Mouse (Mus musculus): ENCODE data around the gene Hat1. TPM values are rescaled to one million over a fixed set of nuclear protein-coding genes. Genes with fewer than 3 reads are reported as not detected.

The Hat1 gene
- total and polyA plus RNA-seq, 2 experiments from 2014 or later: 20.6 to 30.0 TPM

- no peaks in the 10 kb centered on the region for H3K9me3 ChIP-seq (ENCODE audit: low read length)
- WGBS: 84% methylated on average over 4 of the region's 4 CpGs
- ATAC-seq (ENCODE audit: low FRiP score): no peak
Measured at GRCm38 (mm10) chr2:71435440-71435839, 46.7 kb downstream of the Hat1 start.

GRCm38 (mm10) chr2:71443376-71443775, 54.6 kb downstream of the Hat1 start:
- no peaks in the 10 kb centered on the region for H3K9me3 ChIP-seq (ENCODE audit: low read length)
- 53% methylated on average over 2 of the region's 2 CpGs for WGBS

More at GRCm38 (mm10) chr2:71435440-71435839, 46.7 kb downstream of the Hat1 start:
- Histone ChIP-seq H3K4me1 (ENCODE audit: insufficient read depth, low read length) (no peaks in the 10 kb centered on the region), H3K4me2 (ENCODE audit: low read depth, low read length, poor library complexity, severe bottlenecking) (no peak overlapping the region), H3K27ac (ENCODE audit: low read depth, low read length) (no peak overlapping the region), H3K4me3 (ENCODE audit: low read depth, low read length) (no peak overlapping the region), H3K36me3 (ENCODE audit: insufficient read depth, low read length) (no peaks in the 10 kb centered on the region), H3K9ac (replicated peaks; ENCODE audit: low read length, poor library complexity, severe bottlenecking) (no peak overlapping the region), H3K27me3 (ENCODE audit: insufficient read depth, low read length) (no peaks in the 10 kb centered on the region)
- no peak for DNase-seq (ENCODE audit: low spot score)
- TF ChIP-seq CTCF (IDR thresholded peaks at IDR 0.05): no peak

GRCm38 (mm10) chr2:71445536-71446196, 56.9 kb downstream of the Hat1 start:
- Histone ChIP-seq H3K36me3 (ENCODE audit: insufficient read depth, low read length) (peaks cover 7% of the 10 kb centered on the region), H3K4me2 (ENCODE audit: low read depth, low read length, poor library complexity, severe bottlenecking) (peak overlapping the region; percentile 28), H3K27ac (ENCODE audit: low read depth, low read length) (no peak overlapping the region), H3K4me3 (ENCODE audit: low read depth, low read length) (no peak overlapping the region), H3K27me3 (ENCODE audit: insufficient read depth, low read length) (0 out of 2 replicates have a peak, but pooled peaks cover 5% of the 10 kb centered on the region), H3K9ac (replicated peaks; ENCODE audit: low read length, poor library complexity, severe bottlenecking) (no peak overlapping the region), H3K4me1 (ENCODE audit: insufficient read depth, low read length) (no peaks in the 10 kb centered on the region), H3K9me3 (ENCODE audit: low read length) (no peaks in the 10 kb centered on the region)
- DNase-seq (ENCODE audit: low spot score) (no peak), ATAC-seq (ENCODE audit: low FRiP score) (no peak)
- no peak for TF ChIP-seq CTCF (IDR thresholded peaks at IDR 0.05)
- 31% methylated on average over 17 of the region's 17 CpGs for WGBS

More at GRCm38 (mm10) chr2:71443376-71443775, 54.6 kb downstream of the Hat1 start:
- Histone ChIP-seq H3K9ac (replicated peaks; ENCODE audit: low read length, poor library complexity, severe bottlenecking) (no peak overlapping the region), H3K4me2 (ENCODE audit: low read depth, low read length, poor library complexity, severe bottlenecking) (no peak overlapping the region), H3K27me3 (ENCODE audit: insufficient read depth, low read length) (no peaks in the 10 kb centered on the region), H3K27ac (ENCODE audit: low read depth, low read length) (no peak overlapping the region), H3K36me3 (ENCODE audit: insufficient read depth, low read length) (peaks cover 8% of the 10 kb centered on the region), H3K4me1 (ENCODE audit: insufficient read depth, low read length) (no peaks in the 10 kb centered on the region), H3K4me3 (ENCODE audit: low read depth, low read length) (no peak overlapping the region)
- no peak for TF ChIP-seq CTCF (IDR thresholded peaks at IDR 0.05)
- DNase-seq (ENCODE audit: low spot score) (no peak), ATAC-seq (ENCODE audit: low FRiP score) (no peak)

- whole genome bisulfite sequencing: 26% methylated on average over 2 of the region's 2 CpGs
- no peak overlapping the region for H3K4me3 ChIP-seq (ENCODE audit: low read depth, low read length)
- H3K9ac ChIP-seq (replicated peaks; ENCODE audit: low read length, poor library complexity, severe bottlenecking): no peak overlapping the region
- H3K4me1 ChIP-seq (ENCODE audit: insufficient read depth, low read length): no peaks in the 10 kb centered on the region
- H3K36me3 ChIP-seq (ENCODE audit: insufficient read depth, low read length): no peaks in the 10 kb centered on the region
- TF ChIP-seq CTCF (IDR thresholded peaks at IDR 0.05): peak; percentile 9; the same call in 1 of the 2 replicates
- H3K27ac ChIP-seq (ENCODE audit: low read depth, low read length): no peak overlapping the region
- no peak for DNase-seq (ENCODE audit: low spot score)
- H3K4me2 ChIP-seq (ENCODE audit: low read depth, low read length, poor library complexity, severe bottlenecking): no peak overlapping the region
- ATAC-seq (ENCODE audit: low FRiP score): no peak
- H3K27me3 ChIP-seq (ENCODE audit: insufficient read depth, low read length): 0 out of 2 replicates have a peak, but pooled peaks cover 5% of the 10 kb centered on the region
- no peaks in the 10 kb centered on the region for H3K9me3 ChIP-seq (ENCODE audit: low read length)
Measured at GRCm38 (mm10) chr2:71449604-71450003, 60.8 kb downstream of the Hat1 start.

- Histone ChIP-seq H3K36me3 (ENCODE audit: insufficient read depth, low read length) (no peaks in the 10 kb centered on the region), H3K4me1 (ENCODE audit: insufficient read depth, low read length) (no peaks in the 10 kb centered on the region), H3K27ac (ENCODE audit: low read depth, low read length) (no peak overlapping the region), H3K9me3 (ENCODE audit: low read length) (no peaks in the 10 kb centered on the region), H3K4me2 (ENCODE audit: low read depth, low read length, poor library complexity, severe bottlenecking) (no peak overlapping the region), H3K27me3 (ENCODE audit: insufficient read depth, low read length) (0 out of 2 replicates have a peak, but pooled peaks cover 5% of the 10 kb centered on the region), H3K9ac (replicated peaks; ENCODE audit: low read length, poor library complexity, severe bottlenecking) (no peak overlapping the region), H3K4me3 (ENCODE audit: low read depth, low read length) (no peak overlapping the region)
- TF ChIP-seq CTCF (IDR thresholded peaks at IDR 0.05): peak; percentile 45
- ATAC-seq (ENCODE audit: low FRiP score): no peak
- DNase-seq (ENCODE audit: low spot score): no peak
- WGBS: 70% methylated on average over 5 of the region's 5 CpGs
Measured at GRCm38 (mm10) chr2:71451761-71452160, 63.0 kb downstream of the Hat1 start.

GRCm38 (mm10) chr2:71453161-71453916, 64.6 kb downstream of the Hat1 start, which contains the start of gene Metap1d:
TSS of gene Metap1d (plus strand) at chr2:71453276.
- Histone ChIP-seq H3K27ac (ENCODE audit: low read depth, low read length) (no peak within 1 kb of the TSS), H3K4me2 (ENCODE audit: low read depth, low read length, poor library complexity, severe bottlenecking) (peak within 1 kb of the TSS; percentile 61), H3K4me1 (ENCODE audit: insufficient read depth, low read length) (no peaks in the 10 kb centered on the region), H3K4me3 (ENCODE audit: low read depth, low read length) (peak within 1 kb of the TSS; percentile 48), H3K27me3 (ENCODE audit: insufficient read depth, low read length) (0 out of 2 replicates have a peak, but pooled peaks cover 5% of the 10 kb centered on the region), H3K36me3 (ENCODE audit: insufficient read depth, low read length) (no peaks in the 10 kb centered on the region), H3K9me3 (ENCODE audit: low read length) (no peaks in the 10 kb centered on the region), H3K9ac (replicated peaks; ENCODE audit: low read length, poor library complexity, severe bottlenecking) (peak within 1 kb of the TSS; percentile 60)
- peak; percentile 97 for DNase-seq (ENCODE audit: low spot score)
- ATAC-seq (ENCODE audit: low FRiP score): peak; percentile 97
- WGBS: under 1% methylated on average over 61 of the region's 61 CpGs
- TF ChIP-seq CTCF (IDR thresholded peaks at IDR 0.05): peak; percentile 37
